Comparison of ENCODE assay signal across 7 mouse cellular contexts in the genomic region with DNA sequence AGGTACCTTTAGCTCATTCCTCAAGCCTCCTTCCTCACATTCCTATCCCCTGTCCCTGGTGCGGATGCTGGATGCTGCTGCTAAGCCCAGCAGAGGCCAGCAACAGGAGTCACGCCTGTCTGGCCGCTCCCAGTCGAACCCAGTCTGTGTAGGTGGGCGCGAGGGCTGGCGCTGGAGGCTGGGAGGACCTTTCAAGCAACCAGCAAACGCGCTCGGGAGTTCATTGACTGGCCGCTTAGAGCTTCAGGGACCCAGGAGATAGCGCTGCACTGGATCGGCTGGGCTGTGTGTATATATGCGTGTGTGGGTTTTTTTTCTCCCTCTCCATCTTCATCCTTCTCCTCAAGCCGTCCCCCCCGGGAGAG. TPM values are rescaled to one million over a fixed set of nuclear protein-coding genes. Genes with fewer than 3 reads are reported as not detected.
DNase-seq lines count a peak whose midpoint lies in the region; ATAC-seq and TF ChIP-seq lines count a peak whose summit lies in the region.

No protein-coding gene starts in this region.

- ATAC-seq in lung, embryonic 14.5 days (ENCODE audit: insufficient read depth), result peak; percentile 21; the same call in 1 of the 2 replicates
- ATAC-seq in forebrain, embryonic 13.5 days, result peak; percentile 25; the same call in 1 of the 2 replicates
- peak; percentile 22; the same call in 1 of the 2 replicates for ATAC-seq in midbrain, embryonic 16.5 days

- H3K36me3 ChIP-seq in lung, embryonic 14.5 days (ENCODE audit: insufficient read depth), result no peaks in the 10 kb centered on the region
- no peaks in the 10 kb centered on the region for H3K36me3 ChIP-seq in forebrain, embryonic 13.5 days (ENCODE audit: poor library complexity, severe bottlenecking)
- H3K36me3 ChIP-seq in midbrain, embryonic 16.5 days (ENCODE audit: control insufficient read depth, insufficient read depth, low read length), result no peaks in the 10 kb centered on the region

- H3K27ac ChIP-seq in lung, embryonic 14.5 days (ENCODE audit: low read depth), result no peak overlapping the region
- no peak overlapping the region for H3K27ac ChIP-seq in forebrain, embryonic 13.5 days
- peak overlapping the region; percentile 97 for H3K27ac ChIP-seq in layer of hippocampus, adult 2 months
- H3K27ac ChIP-seq in midbrain, embryonic 16.5 days (ENCODE audit: low read length), result peak overlapping the region; percentile 22; the same call in 1 of the 2 replicates

- peak overlapping the region; percentile 99 for H3K4me2 ChIP-seq in lung, embryonic 14.5 days
- H3K4me2 ChIP-seq in forebrain, embryonic 13.5 days, result peak overlapping the region; percentile 97
- peak overlapping the region; percentile 97 for H3K4me2 ChIP-seq in midbrain, embryonic 16.5 days (ENCODE audit: low read length)

- H3K4me1 ChIP-seq in lung, embryonic 14.5 days (ENCODE audit: insufficient read depth), result no peaks in the 10 kb centered on the region
- H3K4me1 ChIP-seq in lung, adult 2 months (ENCODE audit: control insufficient read depth, insufficient read depth, low read length), result 0 out of 2 replicates have a peak, but pooled peaks cover 2% of the 10 kb centered on the region
- H3K4me1 ChIP-seq in forebrain, embryonic 13.5 days, result peaks cover 12% of the 10 kb centered on the region
- peaks cover 3% of the 10 kb centered on the region; the same call in 1 of the 2 replicates for H3K4me1 ChIP-seq in midbrain, embryonic 16.5 days (ENCODE audit: control insufficient read depth, insufficient read depth, low read length)

- H3K4me3 ChIP-seq in lung, embryonic 14.5 days (ENCODE audit: low read depth, low read length), result peak overlapping the region; percentile 55
- H3K4me3 ChIP-seq in lung, adult 2 months (replicated peaks; ENCODE audit: extremely low read depth, low read depth, low read length), result no peak overlapping the region
- peak overlapping the region; percentile 55 for H3K4me3 ChIP-seq in forebrain, embryonic 13.5 days
- peak overlapping the region; percentile 77 for H3K4me3 ChIP-seq in layer of hippocampus, adult 2 months
- H3K4me3 ChIP-seq in midbrain, embryonic 16.5 days (ENCODE audit: low read depth, low read length), result peak overlapping the region; percentile 64

- 1% methylated on average over 16 of the region's 16 CpGs for WGBS in lung, embryonic 14.5 days
- WGBS in lung, adult 2 months, result 2% methylated on average over 16 of the region's 16 CpGs
- WGBS in forebrain, embryonic 13.5 days, result 1% methylated on average over 16 of the region's 16 CpGs
- WGBS in midbrain, embryonic 16.5 days, result 2% methylated on average over 16 of the region's 16 CpGs

- H3K27me3 ChIP-seq in lung, embryonic 14.5 days (ENCODE audit: insufficient read depth, low read length), result peaks cover 21% of the 10 kb centered on the region
- peaks cover 35% of the 10 kb centered on the region for H3K27me3 ChIP-seq in forebrain, embryonic 13.5 days
- peaks cover 8% of the 10 kb centered on the region for H3K27me3 ChIP-seq in midbrain, embryonic 16.5 days (ENCODE audit: control insufficient read depth, insufficient read depth, low read depth, low read length)

- H3K9me3 ChIP-seq in lung, embryonic 14.5 days (ENCODE audit: low read depth, low read length), result no peaks in the 10 kb centered on the region
- no peaks in the 10 kb centered on the region for H3K9me3 ChIP-seq in forebrain, embryonic 13.5 days (replicated peaks)
- no peaks in the 10 kb centered on the region; the same call in 1 of the 2 replicates for H3K9me3 ChIP-seq in midbrain, embryonic 16.5 days (replicated peaks; ENCODE audit: control insufficient read depth, low read length, poor library complexity, severe bottlenecking)

- peak overlapping the region; percentile 56; the same call in 1 of the 2 replicates for H3K9ac ChIP-seq in lung, embryonic 14.5 days
- peak overlapping the region; percentile 64; the same call in 1 of the 2 replicates for H3K9ac ChIP-seq in forebrain, embryonic 13.5 days
- H3K9ac ChIP-seq in midbrain, embryonic 16.5 days (ENCODE audit: low read depth, low read length), result peak overlapping the region; percentile 74

- DNase-seq in lung, embryonic 14.5 days, result peak; percentile 43
- DNase-seq in lung, adult 2 months, result no peak
- peak in 1 of 2 experiments; percentile 47 for DNase-seq in layer of hippocampus, adult 2 months (ENCODE audit: low spot score in 2 of 2)
- DNase-seq in spleen, postnatal 10 days (ENCODE audit: low spot score in 2 of 2), result no peak
- no peak for DNase-seq in adrenal gland, adult (ENCODE audit: inconsistent age in 2 of 2, low spot score in 1 of 2)

- TF ChIP-seq POLR2A in lung, adult 2 months (IDR thresholded peaks at IDR 0.05; ENCODE audit: borderline replicate concordance, extremely low read depth, low read depth, low read length), result no peak

- no peak for TF ChIP-seq CTCF in lung, embryonic 14.5 days (IDR thresholded peaks at IDR 0.05; ENCODE audit: low read depth)
- TF ChIP-seq CTCF in lung, adult 2 months (IDR thresholded peaks at IDR 0.05; ENCODE audit: insufficient read depth, low read length), result no peak
- TF ChIP-seq CTCF in layer of hippocampus, adult 2 months (conservative IDR thresholded peaks at IDR 0.05), result no peak

RNA-seq across cellular contexts. Expression of gene Ak5, which starts 1.2 kb away (rescaled TPM):
- 4.1 TPM in 2 replicates for polyA plus RNA-seq in lung, embryonic 14.5 days (2014; fragmentation: Nextera tagmentation; extraction: Ambion mirVana)
- polyA plus RNA-seq in lung, adult 2 months (2012; rRNA removed), result 0.17 and 0.31 TPM in 2 replicates
- polyA plus RNA-seq in forebrain, embryonic 13.5 days (2015; fragmentation: Nextera tagmentation; extraction: Ambion mirVana), result 2.2 and 2.6 TPM in 2 replicates
- 100 to 1,000 TPM; 245 to 266 TPM for total RNA-seq in layer of hippocampus, adult 2 months (2021)
- 18.4 and 20.9 TPM in 2 replicates for polyA plus RNA-seq in midbrain, embryonic 16.5 days (2015; fragmentation: Nextera tagmentation; extraction: Ambion mirVana)

RNA-seq across cellular contexts. Expression of gene Pigk, which starts 46.9 kb away (rescaled TPM):
- polyA plus RNA-seq in lung, embryonic 14.5 days (2014; fragmentation: Nextera tagmentation; extraction: Ambion mirVana), result 46.2 and 50.3 TPM in 2 replicates
- 7.6 and 12.2 TPM in 2 replicates for polyA plus RNA-seq in lung, adult 2 months (2012; rRNA removed)
- 28.8 and 29.0 TPM in 2 replicates for polyA plus RNA-seq in forebrain, embryonic 13.5 days (2015; fragmentation: Nextera tagmentation; extraction: Ambion mirVana)
- total RNA-seq in layer of hippocampus, adult 2 months (2021), result 10 to 100 TPM; 46.1 to 48.3 TPM
- polyA plus RNA-seq in midbrain, embryonic 16.5 days (2015; fragmentation: Nextera tagmentation; extraction: Ambion mirVana), result 54.3 and 59.6 TPM in 2 replicates

Comparison
In these comparisons a context has a peak if more than half of its experiments do, and no peak if none do; other contexts are left out.
1. H3K27ac ChIP-seq: peak in layer of hippocampus, adult 2 months (single experiment) and midbrain, embryonic 16.5 days (single experiment); none in lung, embryonic 14.5 days (single experiment) and forebrain, embryonic 13.5 days (single experiment).
2. Peak in every context shown above with its lines, with median percentiles within 50 percentile points of each other: ATAC-seq, H3K4me2 ChIP-seq and H3K9ac ChIP-seq.